Mouse (Mus musculus): ENCODE measurements around the gene Mpdu1.
"Not testable (repeated sequence)": the region's sequence is repeated elsewhere in the genome, so short reads cannot be mapped to it uniquely, and the experiment has no call there.

Gene Mpdu1

DNA sequence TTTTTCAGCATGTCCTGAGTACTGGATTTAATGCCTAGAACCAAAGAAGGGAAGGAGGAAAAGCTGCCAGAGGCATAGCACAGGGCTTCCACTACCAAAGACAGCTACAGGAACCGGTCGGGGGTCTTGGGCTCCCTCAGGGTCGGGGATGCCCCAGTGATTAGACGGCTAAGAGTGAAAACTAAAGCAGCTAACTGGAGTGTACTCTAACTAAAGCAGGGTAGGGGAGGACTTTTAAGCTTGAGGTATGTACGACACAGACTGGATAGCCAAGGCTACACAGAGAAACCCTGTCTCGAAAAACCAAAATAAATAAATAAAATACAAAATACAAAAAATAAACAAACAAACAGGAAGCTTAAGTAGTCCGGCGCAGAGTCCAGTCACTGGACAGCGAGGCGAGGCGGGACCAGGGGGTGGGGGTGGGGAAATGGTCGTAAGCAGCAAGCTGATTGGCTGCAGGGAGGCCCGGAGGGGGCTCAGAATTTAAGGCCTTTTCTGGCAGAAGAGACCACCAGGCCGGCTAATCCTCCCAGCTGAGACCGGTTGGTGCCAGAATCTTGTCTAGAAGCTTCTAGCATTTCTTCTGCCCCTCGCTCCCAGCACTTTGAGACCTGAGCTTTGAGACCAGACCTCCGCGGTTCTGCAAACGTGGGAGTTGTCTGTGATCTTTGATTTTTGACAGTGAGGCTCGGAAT, 40.7 kb downstream of the Mpdu1 start, which contains the start of gene Sat2:
Sat2 (plus strand) TSS at position 454 of the 698 bp plus-strand sequence.
- DNase-seq (ENCODE audit: low read depth): no peak

DNA sequence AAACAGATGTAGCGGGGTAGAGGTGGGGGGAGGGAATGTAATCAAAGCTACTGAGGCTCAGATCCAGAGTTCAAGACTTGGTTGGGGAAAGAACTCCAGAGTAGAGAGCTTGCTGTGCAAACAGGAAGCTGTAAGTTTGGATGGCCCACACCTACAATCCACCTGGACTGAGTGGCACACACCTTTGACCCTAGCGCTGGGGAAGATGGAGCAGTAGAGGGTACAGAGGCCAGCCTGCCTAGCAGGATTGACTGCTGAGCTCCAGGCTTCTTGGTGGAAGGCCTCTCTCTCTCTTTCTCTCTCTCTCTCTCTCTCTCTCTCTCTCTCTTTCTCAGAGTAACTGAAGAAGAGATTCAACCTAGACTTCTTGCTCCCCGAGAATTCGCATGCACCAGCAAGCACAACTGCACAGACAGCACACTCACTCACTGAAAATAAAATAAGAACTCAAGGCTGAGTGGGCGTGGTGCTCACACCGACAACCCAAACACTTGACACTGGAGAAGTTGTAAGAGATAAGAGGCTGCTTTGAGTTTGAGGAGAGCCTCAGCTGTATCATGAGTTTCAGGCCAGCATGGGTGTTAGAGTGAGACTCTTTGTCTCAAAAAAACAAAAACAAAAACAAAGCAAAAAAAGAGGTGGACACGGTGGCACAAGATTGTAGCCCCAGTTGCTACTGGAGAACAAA, 41.9 kb downstream of the Mpdu1 start:
- no peak for DNase-seq (ENCODE audit: low read depth)

- no peak for DNase-seq (ENCODE audit: low read depth)
These were observed 44.6 kb downstream of the Mpdu1 start, which contains the start of gene Shbg for GRCm38 (mm10) chr11:69617805-69618204. Gene Shbg (minus strand): TSS chr11:69617905.

DNA sequence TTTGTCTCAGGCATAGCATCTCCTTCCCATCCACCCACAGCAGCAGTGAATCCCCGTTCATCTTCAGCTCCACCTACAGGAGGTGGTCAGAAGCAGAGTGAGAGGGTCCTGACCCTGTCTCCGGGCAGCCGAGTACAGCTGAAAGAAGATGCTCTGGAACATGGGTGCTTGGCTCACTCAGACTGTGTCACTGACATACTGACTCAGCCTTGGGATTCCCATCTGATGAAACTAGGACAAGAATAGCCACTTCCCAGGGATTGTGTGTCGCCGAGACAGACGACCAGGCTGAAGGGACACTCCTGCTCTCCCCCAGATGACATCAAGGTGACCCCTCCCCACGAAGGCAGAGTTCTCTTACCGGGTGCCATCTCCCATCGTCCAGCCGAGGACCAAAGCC, 45.7 kb downstream of the Mpdu1 start:
- no peak for DNase-seq (ENCODE audit: low read depth)

GRCm38 (mm10) chr11:69614257-69614588, 48.2 kb downstream of the Mpdu1 start:
- not testable (repeated sequence) for DNase-seq (ENCODE audit: low read depth)

DNA sequence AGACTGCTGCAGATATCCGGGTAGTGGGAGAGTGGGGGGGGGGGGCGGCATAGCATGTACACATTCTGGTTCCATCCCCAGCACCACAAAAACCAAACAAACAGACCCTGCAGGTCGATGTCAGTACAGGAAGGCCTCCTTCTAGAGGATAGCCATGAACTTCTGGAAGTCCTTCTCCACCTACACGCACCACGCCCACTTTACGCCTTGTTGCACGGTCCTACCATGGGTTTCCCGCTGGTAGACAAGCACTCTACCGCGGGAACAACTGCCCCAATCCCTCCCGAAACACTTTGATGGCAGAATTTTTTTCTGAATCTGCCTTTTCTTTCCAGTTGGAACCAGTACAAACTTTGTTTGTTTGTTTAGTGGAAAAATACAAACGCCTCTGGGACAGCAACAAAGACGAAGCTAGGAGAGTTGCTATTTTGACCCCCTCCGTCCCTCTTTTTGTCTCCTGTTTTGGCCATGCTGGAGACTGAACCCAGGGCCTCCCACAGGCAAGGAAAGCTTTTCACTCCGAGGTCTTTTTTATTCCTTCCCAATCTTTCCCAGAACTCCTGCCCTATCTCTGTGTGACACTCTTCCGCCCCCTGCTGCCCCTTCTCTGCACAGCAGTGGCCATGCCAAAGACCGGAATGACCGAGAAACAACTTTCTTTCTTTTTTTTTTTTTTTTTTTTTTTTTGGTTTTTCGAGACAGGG, 48.7 kb downstream of the Mpdu1 start:
- no peak for DNase-seq (ENCODE audit: low read depth)

DNA sequence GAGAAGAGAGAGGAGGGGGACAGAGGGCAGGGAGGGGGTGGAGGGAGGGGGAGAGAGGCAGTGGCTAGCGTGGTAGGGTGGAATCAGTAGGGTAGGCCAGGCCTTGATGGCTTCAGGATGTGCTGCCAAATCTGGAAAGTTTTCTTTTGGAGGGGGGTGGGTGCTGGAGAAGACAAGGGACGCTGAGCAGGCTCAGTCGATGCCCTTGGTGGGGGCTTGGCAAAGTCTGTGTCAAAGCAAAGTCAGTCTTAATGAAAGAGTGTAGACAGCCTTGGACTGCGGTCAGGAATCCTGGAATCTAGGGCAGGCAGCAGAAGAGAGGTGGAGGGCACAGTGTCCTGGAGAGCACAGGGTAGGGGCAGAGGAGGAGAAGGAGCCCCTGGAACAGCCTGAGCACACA, 51.5 kb downstream of the Mpdu1 start:
- no peak for DNase-seq (ENCODE audit: low read depth)

GRCm38 (mm10) chr11:69609416-69609815, 53.0 kb downstream of the Mpdu1 start:
- no peak for DNase-seq (ENCODE audit: low read depth)

GRCm38 (mm10) chr11:69608525-69608924, 53.9 kb downstream of the Mpdu1 start:
- no peak for DNase-seq (ENCODE audit: low read depth)

GRCm38 (mm10) chr11:69606832-69607231, 55.6 kb downstream of the Mpdu1 start:
- DNase-seq (ENCODE audit: low read depth): no peak
